Mouse (Mus musculus) c-Kit-positive CD71-positive TER-119-negative erythroid progenitor cells, embryonic 14.5 days (primary cell): ENCODE measurements around the gene Irf2.
A peak's percentile ranks its signal among the peaks of the same experiment; 100 is the strongest.

ENCODE experiments used
- DNase-seq: peaks from one replicate; pipeline ENCODE4 v3.0.0-alpha.2; 2013; ENCODE audit warnings: low read depth

The Irf2 gene

DNA sequence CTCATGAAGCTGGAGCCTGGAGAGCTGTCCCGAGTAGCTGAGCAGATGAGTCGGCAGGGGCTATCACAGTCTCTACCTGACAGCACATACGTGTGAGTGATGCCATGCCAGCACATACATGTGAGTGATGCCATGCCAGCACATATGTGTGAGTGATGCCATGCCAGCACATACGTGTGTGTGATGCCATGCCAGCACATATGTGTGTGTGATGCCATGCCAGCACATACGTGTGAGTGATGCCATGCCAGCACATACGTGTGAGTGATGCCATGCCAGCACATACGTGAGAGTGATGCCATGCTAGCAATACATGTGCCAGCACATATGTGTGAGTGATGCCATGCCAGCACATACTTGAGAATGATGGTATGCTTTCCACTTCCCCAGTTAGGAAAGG lies 18.6 kb downstream of the Irf2 start:
- DNase-seq = no peak

DNA sequence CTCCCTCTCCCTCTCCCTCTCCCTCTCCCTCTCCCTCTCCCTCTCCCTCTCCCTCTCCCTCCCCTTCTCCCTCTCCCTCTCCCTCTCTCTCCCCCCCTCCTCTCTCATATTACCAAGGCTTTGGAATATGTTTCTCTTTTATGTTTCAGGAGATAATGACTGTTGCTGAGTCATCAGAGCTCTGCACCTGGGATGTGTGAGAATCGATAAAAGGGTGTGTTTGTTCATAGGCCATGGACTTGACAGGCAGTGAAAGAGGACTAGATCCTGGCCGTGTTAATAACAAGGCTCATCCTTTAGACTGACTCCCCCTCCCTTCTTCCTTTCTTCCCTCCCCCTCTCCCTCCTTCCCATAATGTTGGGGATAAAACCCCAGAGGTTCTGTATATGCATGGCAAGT lies 19.1 kb downstream of the Irf2 start:
- peak; percentile 70 for DNase-seq

DNA sequence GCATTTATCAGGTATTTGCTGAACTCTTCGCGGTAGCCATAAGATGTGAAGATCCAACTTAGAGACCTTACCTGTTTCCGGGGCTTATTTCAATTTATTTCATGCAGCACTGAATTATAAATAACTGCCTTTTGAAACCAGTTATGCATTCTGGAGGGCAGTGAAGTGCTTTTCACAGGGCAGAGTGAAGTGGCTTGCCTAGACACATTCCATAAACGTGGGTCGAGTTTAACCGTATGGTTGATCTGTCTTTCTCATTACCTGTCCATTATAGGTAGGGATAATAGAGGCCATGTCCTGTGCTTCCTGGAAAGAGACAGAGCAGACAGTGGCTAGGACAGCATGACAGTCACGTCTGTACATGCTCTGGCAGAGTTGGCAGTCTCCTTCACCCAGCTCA lies 20.0 kb downstream of the Irf2 start:
- no peak for DNase-seq

DNA sequence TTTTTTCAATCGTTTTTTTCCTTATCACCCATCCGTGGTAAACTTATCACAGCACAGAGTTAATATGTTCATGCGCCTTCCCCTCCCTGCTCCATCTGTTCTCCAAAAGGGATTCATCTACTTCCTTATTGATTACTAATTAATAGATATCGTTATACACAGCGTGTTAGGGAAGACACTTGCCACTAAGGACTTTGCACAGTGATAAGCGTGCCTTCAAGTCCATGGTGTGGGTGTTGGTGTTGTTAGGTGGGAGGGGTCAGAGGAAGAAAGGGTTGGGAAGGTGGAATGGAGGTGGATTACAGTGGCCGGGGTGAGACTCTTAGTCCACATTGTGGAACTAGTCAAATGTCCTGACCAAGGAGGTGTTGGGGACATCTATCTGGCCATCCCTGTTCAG lies 21.2 kb downstream of the Irf2 start:
- DNase-seq = no peak

DNA sequence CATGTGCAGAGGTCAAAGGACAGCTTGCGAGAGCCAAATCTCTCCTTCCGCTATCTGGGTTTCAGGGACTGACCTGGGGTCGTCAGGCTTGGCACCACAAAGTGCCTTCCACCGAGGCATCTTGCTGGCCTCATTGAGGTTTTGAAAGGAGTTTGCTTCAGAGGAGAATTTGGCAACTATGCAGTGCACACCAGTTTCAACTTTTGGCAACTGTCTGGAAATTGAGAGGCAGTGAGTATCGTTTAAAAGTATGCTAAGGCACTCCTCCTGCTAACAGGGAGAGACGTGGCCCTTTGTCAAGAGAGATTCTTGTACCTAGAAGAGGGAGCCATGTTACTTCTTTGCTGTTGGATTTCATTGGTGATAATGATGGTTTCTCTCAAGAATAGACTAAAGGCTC lies 21.9 kb downstream of the Irf2 start:
- DNase-seq = no peak

DNA sequence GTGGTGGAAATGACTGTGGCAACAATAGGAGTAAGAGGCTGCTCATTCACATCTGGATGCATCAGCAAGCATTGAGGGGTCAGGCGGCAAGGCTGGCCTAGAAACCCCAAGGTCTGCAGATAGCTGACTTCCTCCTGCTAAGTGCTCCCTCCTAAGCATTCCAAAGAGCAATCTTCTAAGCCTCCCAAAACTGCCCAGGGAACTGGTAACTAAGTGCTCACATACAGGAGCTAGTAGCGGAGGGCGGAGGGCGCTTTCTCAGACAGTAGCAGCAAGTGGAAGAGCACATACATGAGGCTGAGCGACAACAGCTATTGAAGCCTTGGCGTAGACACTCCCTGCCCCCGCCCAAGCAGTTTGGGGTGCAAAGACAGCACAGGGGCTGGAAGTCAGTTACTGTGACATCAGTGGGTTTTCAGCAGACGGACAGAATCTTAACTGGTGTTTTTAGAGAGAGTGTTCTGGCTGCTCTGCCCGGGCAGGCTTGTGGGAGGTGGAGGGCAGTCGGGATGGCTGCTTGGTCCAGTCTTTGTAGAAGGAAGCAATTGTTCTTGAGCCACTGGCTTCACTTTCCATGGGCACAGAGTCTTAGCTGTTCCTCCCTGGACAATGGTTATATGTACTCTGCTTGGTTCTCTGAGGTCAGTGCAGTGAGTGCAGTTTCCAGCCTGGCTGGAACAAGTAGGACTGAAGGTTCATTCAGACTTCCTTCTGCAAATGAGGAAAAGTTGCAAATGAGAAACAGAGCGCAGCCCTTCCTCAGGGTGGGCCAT lies 30.1 kb downstream of the Irf2 start:
- DNase-seq = no peak

DNA sequence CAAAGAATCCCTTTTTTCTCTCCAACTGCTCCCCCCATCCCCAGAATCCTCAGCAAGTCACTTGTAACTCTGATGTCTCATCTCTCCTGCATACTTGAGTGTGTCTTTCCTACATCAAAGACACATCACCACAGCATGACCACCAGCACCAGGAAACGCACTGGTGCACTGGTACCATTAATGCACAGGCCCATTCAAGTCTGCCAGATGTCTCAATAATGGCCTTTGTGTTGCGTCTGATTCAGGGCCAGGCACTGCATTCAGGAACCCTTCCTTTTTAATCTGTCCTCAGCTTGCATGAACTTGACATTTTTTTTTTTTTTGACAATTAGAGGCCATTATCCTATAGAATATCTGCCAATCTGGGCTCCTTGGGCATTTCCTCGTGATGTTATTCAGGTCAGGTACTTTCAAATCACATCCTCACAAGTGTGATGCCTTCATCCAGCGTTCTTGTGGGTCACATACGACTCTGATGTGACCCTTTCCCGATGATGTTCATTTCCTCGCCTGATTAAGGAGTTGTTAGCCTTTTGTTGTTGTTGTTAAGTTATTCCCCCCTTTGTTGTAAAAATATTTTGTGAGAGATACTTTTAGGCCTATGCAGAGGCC lies 31.5 kb downstream of the Irf2 start:
- DNase-seq = no peak

DNA sequence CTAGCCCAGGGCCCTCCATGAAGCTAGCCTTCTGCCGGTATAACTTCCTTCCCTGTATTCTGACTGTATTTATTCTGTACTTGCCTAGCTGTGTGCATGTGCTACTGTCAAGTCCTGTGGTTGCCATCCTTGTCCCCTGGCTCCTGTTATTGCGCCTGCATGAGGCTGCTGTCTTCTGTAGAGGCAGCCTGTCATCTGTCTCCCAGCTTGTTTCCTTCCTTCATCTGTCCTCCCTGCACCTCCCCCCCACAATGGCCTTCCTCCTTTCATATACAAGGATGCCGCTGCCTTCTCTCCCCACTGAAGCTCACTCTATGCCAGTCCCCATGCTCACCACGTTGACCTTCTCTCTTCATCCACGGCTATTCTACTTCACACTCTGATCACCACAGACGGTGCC lies 33.3 kb downstream of the Irf2 start:
- no peak for DNase-seq

DNA sequence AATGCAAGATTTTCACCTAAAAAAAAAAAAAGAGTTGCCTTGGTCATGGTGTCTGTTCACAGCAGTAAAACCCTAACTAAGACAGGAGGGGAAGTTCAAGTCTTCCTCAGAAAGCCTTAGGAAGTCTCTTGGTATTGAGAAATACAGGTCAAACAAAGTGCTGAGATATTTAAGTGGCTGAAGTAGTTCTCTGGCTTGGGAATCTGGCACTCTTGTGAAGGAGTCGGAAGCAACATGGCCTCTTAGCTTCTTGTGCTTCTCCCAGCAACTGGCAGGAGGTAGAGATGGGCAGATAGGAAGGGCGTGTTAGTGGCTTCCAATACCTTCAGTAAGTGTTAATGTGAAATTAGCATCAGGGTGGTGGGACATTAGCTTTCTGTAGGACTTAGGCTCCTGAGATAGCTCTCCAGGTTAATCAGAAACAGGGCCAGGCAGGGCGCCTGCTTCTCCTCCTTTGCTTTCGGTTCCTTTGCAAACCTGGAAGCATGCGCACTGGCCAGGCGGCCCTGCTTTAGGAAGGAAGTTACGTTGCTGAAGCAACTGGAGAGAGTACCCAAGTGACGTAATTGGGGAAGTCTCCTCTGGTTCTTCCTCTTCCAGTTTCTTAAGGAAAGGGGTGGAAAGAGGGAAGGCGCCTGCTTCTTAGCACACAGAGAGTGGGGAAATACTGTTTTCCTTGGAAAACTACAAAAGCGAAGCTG lies 38.4 kb downstream of the Irf2 start:
- DNase-seq = no peak

DNA sequence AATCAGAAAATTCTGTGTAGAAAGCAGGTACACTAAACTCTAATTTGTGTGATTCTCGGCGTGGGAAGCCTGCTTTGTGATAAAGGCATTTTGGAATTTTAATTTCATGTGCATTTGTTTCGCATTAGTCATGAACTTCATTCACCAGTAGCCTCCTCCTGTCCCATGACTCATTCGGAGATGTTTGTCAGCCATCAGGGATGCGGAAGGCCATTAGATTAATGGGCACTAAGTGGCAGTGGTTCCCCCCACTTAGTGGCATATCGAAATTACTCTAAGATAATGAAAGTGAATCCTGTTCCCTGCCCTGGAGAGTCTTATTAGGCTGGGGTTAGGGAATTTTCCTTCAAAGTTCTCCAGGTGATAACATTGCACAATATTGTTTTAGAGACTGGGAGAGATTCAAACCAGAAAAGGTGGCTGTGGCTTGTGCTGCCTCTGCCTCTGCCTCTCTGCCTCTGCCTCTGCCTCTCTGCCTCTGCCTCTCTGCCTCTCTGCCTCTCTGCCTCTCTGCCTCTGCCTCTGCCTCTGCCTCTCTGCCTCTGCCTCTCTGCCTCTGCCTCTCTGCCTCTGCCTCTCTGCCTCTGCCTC lies 41.6 kb downstream of the Irf2 start:
- no peak for DNase-seq

DNA sequence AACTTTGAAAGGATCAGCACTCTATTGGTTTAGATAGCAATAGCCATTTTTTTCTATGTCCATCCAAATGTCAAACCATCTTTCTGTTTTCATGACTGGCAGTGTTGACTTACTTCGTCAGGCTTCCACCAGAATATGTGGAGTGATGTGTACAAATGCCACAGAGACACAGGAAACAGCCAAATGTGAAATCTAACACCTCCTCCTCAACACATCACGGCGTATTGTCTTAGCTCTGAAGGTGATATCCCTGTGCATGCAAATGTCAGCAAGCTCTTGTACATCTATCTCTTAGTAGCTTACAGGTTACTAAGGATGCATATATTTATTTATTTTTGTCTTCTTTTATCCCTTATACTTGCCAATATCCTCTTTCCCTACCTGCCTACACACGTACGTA lies 42.7 kb downstream of the Irf2 start:
- no peak for DNase-seq

DNA sequence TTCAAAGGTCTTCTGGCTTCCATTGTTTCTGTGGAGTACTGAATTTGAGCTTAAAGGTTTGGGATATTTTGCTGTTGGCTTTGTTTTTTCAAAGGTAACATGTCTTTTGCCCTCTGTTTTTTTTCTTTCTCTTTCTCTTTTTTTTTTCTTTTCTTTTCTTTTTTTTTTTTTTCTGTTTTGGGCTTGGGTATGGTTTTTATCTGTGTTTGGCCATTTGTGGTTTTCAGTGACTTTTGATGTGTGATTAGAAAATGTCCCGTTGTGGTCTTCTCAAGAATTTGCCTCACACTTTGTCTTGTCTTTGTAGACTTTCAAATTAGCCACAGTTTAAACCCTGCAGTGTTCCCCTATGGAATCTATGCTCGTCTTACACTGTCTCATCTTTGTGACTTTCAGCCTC lies 45.5 kb downstream of the Irf2 start:
- no peak for DNase-seq

DNA sequence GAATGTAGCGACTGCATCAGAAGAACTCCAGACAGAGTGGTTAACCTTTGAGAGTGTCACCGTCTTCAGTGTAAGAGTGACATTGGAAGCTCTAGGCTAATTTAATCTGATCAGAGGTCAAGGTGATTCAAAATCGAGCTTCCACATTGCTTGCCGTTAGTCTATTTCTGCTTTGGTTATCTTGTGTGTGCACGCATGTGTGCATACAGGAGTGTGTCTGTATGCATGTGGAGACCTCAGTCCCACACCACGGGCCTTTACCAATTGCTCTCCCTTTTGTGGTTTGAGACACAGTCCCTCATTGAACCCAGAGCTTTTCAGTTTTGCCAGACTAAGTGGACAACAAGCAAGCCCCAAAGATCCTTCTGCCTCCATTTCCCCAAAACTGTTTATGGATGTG lies 46.4 kb downstream of the Irf2 start:
- DNase-seq = no peak

DNA sequence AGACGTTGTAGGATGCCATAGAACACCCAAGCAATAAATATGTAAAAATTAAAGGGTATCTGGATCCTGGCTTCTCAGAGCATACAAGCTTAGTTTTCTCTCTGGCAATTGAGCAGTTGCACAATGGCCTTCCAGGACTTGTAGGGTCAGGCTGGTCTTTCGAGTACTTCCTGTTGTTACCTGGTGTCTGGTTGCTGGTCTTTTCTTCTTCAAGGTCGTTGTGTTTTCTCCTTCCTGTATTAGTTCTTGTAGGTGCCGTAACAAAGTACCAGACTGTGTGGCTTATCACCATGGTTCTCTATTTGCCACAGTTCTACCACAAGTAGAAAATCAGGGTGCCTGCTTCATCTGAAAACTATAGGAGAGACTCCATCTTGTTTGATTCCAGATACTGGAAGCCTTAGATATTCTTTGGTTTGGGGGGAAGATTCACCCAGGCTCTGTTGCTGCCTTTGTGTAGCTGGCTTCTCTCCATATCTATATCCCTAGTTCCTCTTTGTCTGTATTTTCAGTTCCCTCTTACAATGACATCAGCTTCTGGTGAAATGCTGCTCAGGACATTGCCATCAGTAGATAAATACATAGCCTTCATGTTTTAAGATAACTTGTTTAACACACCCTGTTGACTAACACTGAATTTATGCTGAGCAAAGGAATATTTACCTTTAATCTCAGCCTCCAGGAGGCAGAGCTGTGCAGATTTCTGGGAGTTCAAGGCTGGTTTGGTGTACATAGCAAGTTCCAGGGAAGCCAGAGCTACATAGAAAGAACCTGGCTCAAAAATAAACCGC lies 49.8 kb downstream of the Irf2 start:
- DNase-seq = peak; percentile 71

DNA sequence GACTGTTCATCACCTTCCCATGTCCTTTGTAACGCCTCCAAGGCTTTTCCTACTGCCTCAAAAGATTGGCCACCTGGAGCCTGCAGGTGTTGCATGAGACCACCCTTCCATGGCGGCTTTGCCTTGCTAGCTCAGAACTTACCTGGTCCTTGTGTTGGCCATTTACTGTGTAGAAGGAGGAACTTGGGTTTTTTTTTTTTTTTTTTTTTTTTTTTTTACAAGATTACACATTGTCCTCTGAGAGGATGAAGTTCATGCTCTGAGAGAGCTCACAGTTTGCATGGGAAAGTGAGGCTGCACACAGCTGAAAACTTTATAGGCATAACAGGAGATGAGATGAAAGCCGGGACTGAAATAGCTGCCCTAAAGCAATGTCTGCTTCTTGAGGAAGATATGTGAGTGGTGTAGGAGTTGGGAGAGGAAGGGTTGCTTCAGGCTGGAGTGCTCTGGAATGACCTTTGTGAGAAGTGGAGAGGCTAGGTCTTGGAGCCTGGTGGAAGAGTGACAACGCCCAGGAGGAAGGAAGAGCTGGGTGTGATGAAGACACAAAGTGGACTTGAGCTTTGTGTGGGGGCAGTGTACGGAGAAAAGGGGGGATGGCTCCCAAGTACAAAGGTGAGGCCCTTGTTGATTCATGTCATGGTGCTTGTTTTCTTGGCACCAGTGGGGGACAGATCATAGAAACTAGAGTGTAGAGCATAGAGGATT lies 52.3 kb downstream of the Irf2 start:
- DNase-seq = no peak

DNA sequence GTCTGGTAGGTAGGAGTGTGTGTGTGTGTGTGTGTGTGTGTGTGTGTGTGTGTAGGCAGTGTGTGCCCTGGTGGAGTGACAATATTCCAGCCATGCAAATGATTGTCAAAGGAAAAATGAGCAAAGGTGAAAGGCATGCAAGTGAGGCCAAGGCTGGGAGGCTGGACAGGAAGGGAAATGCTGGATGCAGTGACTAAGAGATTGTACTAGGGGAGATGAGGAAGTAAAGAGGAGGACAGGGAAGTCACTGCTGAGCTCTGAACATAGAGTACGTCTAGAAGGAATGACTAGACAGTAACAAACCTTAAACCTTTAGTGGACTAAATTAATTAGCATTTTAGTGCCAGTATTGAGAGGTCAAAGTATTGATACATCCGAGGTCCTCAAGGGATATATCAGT lies 53.1 kb downstream of the Irf2 start:
- DNase-seq = no peak

DNA sequence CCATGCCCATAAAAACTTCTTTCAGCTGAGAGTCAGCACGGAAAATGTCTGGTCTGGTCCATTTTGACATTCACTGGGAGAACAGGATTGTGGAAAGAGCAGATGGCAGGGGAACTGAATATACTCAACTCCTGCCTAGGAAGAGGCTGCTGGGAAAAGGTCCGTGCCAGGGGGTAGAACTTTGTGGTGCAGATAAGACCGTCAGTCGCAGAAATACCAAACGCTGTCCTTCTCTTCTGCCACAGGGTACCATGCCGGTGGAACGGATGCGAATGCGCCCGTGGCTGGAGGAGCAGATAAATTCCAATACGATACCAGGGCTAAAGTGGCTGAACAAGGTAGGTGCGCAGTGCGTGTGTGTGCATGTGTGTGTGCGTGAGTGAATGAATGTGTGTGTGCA lies 53.7 kb downstream of the Irf2 start:
- no peak for DNase-seq

DNA sequence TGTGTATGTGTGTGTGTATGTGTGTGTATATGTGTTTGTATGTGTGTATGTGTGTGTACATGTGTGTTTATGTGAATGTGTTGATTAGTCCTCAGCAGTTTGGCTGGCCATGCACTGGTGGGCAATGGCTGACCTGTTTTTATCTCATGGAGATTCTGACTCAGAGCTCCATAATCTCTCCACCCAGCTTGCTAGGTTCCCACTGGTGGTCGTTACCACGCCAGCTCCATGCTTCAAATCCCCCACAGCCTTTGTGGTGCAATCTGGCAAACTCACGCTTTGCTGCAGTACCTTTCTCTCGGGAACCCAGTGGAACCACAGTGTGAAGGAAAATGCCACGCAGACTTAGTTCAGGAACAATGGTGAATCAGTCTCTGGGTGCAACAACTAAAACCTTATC lies 54.8 kb downstream of the Irf2 start:
- DNase-seq = no peak

DNA sequence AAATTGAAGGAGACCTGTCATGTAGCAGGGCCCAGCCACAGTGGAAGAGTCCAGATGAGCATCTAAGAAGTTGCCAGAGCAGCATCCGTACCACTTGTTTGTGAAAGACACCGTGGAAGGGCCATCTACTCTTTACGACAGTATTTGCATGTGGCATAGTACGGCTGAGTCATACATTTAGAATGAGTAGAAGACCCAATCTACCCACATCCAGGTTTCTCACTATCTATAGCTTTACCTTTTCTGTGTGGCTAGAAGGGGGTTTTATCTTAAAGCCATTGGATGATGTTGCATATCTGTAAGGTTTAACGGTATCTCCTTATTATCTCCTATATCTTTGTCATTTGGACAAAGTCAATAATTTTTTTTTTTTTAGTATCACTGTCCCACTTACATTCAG lies 59.7 kb downstream of the Irf2 start:
- DNase-seq = no peak

DNA sequence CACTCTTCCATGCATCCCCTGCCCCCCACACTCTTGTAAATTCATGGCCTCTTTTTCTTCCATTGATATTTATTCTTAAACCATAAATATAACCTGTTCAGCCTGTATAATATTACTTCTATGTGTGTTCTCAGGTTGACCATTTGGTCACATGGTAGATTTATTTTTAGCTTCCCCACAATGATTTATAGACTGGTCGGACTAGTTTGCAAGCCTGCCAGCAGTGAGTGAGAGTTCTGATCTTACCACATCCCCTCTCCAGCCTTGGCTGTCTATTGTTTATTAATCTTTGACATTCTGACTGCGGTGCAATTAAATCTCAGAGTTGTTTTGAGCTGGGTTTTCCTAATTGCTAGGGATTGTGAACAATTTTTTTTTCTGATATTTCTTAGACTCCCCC lies 60.2 kb downstream of the Irf2 start:
- no peak for DNase-seq

DNA sequence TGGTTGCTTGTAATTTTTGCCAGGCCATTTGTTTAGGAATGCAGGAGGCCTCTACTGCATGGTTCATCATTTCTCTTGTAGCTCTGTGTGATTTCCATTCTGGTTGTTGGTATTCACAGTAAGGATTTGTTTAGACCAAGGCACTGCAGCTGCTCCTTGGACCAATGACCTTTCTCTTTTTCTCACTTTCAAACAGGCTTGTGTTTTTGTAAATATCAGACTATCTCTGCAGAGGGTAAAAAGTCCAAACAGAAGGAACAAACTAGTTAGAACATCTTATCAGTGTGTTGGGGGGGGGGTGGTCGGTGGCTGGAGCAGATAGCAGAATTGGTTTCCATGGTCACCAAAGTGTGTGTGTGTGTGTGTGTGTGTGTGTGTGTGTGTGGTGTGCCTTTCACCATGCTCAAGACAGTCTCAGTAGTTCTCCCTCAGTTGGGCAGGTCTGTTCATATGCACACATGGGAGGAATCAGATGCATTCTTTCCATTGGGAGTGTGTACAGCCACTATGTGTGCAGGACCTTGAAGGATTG lies 61.7 kb downstream of the Irf2 start:
- no peak for DNase-seq
